Mouse (Mus musculus): ENCODE measurements around the gene Pex14. TPM values are rescaled to one million over a fixed set of nuclear protein-coding genes. Genes with fewer than 3 reads are reported as not detected.

Pex14 gene
- polyA plus RNA-seq, 1 experiment: not detected

DNA sequence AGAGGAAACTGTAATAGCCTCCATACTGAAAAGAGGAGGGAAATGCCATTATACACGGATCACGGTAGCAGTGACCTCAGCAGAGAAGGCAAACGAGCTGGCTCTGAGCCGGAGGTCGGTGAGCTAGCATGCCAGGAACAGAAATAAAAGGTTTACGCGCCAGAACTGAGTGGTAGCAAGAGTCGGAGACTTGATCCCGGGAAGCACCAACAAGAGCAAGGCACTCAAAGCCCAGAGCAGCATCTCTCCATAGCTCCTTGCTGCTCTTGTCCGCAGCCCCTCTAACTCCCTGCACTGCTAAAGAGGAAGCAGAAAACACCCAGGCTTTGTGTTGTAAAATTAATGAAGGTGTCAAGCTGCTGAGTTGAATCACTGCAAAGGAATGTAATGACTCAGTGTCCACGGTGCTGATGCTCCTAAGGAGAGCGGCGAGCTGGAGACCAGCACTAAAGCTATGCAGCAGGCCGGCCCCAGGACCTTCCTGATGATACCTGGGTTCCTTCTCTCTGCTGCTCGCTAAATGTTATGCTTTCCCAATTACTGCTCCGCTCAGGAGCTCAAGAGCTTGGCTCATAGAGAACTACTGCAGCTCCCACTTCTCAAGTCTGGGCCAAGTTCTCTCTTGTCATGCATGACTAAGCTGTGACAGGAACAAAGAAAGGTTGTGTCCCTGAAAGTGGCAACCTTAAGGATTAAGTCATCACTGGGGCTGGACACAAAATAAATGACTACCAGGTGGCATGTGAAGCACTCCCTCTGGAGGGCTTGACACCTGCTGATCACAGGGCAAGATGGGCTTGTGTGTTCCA, 50.1 kb downstream of the Pex14 start:
- 57% methylated on average over 16 of the region's 16 CpGs for WGBS
- Histone ChIP-seq H3K27ac (ENCODE audit: insufficient read depth, low read depth, low read length) (no peak overlapping the region), H3K4me3 (ENCODE audit: insufficient read depth, low read depth, low read length) (no peak overlapping the region), H3K4me1 (ENCODE audit: control insufficient read depth, insufficient read depth, low read length) (peaks cover 10% of the 10 kb centered on the region; the same call in 1 of the 2 replicates)
- TF ChIP-seq CTCF (IDR thresholded peaks at IDR 0.05; ENCODE audit: insufficient read depth, low read depth, low read length): no peak
- TF ChIP-seq POLR2A (IDR thresholded peaks at IDR 0.05; ENCODE audit: insufficient read depth, low read depth, low read length): no peak

- Histone ChIP-seq H3K4me3 (ENCODE audit: insufficient read depth, low read depth, low read length) (no peak overlapping the region), H3K4me1 (ENCODE audit: control insufficient read depth, insufficient read depth, low read length) (peaks cover 10% of the 10 kb centered on the region; the same call in 1 of the 2 replicates), H3K27ac (ENCODE audit: insufficient read depth, low read depth, low read length) (no peak overlapping the region)
- 65% methylated on average over 10 of the region's 10 CpGs for WGBS
- TF ChIP-seq POLR2A (IDR thresholded peaks at IDR 0.05; ENCODE audit: insufficient read depth, low read depth, low read length) (no peak), CTCF (IDR thresholded peaks at IDR 0.05; ENCODE audit: insufficient read depth, low read depth, low read length) (no peak)
These were observed 50.9 kb downstream of the Pex14 start for GRCm38 (mm10) chr4:149048625-149049228.

DNA sequence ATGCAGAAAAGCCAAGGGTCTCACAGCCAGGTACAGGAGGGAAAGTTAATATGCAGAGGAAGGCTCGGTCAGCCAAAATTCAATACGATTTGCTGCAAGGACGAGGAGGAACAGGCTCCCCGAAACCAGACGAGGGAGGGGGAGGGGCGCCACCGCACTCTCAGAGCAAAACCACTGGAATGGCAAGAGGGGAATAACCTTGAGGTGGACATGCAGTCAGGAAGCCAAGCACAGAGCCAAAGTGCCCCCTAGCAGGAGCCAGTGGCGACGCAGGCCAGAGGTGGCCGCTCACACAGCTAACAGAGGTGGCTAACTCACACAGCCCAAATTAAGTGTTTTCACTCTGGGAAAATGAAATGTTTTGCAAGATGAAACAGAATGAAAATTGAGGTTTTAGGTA, 52.3 kb downstream of the Pex14 start:
- H3K27ac ChIP-seq (ENCODE audit: insufficient read depth, low read depth, low read length): no peak overlapping the region
- H3K4me3 ChIP-seq (ENCODE audit: insufficient read depth, low read depth, low read length): no peak overlapping the region
- TF ChIP-seq POLR2A (IDR thresholded peaks at IDR 0.05; ENCODE audit: insufficient read depth, low read depth, low read length) (no peak), CTCF (IDR thresholded peaks at IDR 0.05; ENCODE audit: insufficient read depth, low read depth, low read length) (no peak)
- WGBS: 55% methylated on average over 10 of the region's 10 CpGs
- peaks cover 10% of the 10 kb centered on the region; the same call in 1 of the 2 replicates for H3K4me1 ChIP-seq (ENCODE audit: control insufficient read depth, insufficient read depth, low read length)

GRCm38 (mm10) chr4:149045885-149046284, 53.8 kb downstream of the Pex14 start:
- H3K4me1 ChIP-seq (ENCODE audit: control insufficient read depth, insufficient read depth, low read length): peaks cover 10% of the 10 kb centered on the region; the same call in 1 of the 2 replicates
- H3K27ac ChIP-seq (ENCODE audit: insufficient read depth, low read depth, low read length): no peak overlapping the region
- TF ChIP-seq CTCF (IDR thresholded peaks at IDR 0.05; ENCODE audit: insufficient read depth, low read depth, low read length) (no peak), POLR2A (IDR thresholded peaks at IDR 0.05; ENCODE audit: insufficient read depth, low read depth, low read length) (no peak)
- no peak overlapping the region for H3K4me3 ChIP-seq (ENCODE audit: insufficient read depth, low read depth, low read length)
- WGBS: 96% methylated on average over 5 of the region's 5 CpGs

DNA sequence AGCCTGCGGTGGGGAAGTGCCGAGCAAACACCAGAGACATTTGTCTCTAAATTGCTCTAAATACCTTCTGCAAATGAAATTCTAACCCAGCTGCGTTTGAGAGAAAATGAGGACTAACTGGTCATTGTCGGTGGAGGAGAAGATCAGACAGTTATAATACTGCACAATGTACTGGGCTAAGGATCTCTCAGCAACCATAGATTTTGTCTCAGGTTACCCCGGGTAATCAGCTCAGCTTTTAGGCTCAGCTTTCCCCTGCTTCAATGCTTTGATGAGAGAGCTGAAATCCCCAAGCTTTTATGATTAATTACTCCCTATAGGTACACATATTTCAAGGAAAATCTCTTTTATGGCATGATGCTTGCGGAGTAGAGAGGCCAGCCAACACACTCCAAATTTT, 59.4 kb downstream of the Pex14 start:
- H3K4me1 ChIP-seq (ENCODE audit: control insufficient read depth, insufficient read depth, low read length): peaks cover 7% of the 10 kb centered on the region
- WGBS: 80% methylated on average over 6 of the region's 6 CpGs
- no peak for TF ChIP-seq CTCF (IDR thresholded peaks at IDR 0.05; ENCODE audit: insufficient read depth, low read depth, low read length)
- TF ChIP-seq POLR2A (IDR thresholded peaks at IDR 0.05; ENCODE audit: insufficient read depth, low read depth, low read length): no peak
- no peak overlapping the region for H3K4me3 ChIP-seq (ENCODE audit: insufficient read depth, low read depth, low read length)
- H3K27ac ChIP-seq (ENCODE audit: insufficient read depth, low read depth, low read length): no peak overlapping the region

DNA sequence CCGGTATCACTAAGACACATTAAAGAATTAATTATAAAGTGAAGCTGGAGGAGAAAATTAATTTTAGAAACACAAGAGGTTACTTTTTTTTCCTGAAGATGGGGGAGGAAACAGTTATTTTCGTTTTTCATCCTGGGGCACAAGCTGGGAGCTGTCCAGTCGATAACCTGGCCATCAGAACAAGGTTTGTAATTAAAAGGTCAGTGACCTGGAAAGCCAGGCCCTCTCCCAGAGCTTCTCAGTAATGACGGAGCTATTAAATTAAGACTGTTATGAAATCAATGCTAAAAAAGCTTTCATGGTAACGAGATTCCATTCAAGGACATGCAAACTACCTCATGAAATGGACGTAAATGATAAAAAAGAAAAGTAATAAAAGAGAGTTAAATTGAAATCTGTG, 62.0 kb downstream of the Pex14 start:
- no peak overlapping the region for H3K4me3 ChIP-seq (ENCODE audit: insufficient read depth, low read depth, low read length)
- H3K4me1 ChIP-seq (ENCODE audit: control insufficient read depth, insufficient read depth, low read length): peaks cover 7% of the 10 kb centered on the region
- WGBS: 76% methylated on average over 6 of the region's 6 CpGs
- no peak overlapping the region for H3K27ac ChIP-seq (ENCODE audit: insufficient read depth, low read depth, low read length)
- no peak for TF ChIP-seq CTCF (IDR thresholded peaks at IDR 0.05; ENCODE audit: insufficient read depth, low read depth, low read length)
- no peak for TF ChIP-seq POLR2A (IDR thresholded peaks at IDR 0.05; ENCODE audit: insufficient read depth, low read depth, low read length)

DNA sequence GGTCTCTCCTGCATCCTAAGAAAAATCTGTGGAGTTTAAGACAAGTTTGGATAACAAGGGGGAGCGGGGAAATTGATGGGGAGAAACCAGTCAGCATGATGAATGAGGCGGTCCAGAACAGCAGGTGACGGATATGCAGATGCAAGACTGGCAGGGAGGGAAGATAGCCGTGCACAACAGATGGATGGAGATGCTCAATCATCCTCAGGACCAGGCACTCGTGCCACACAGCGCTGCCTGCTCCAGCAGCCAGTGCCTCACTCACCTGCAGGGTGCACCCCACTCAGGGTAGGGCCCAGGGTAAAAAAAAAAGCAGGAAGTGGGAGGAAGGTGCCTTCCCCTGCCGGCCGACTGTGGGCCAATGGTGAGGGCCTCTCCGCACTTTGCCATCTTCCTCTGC, 63.1 kb downstream of the Pex14 start:
- Histone ChIP-seq H3K4me1 (ENCODE audit: control insufficient read depth, insufficient read depth, low read length) (peaks cover 7% of the 10 kb centered on the region), H3K4me3 (ENCODE audit: insufficient read depth, low read depth, low read length) (no peak overlapping the region), H3K27ac (ENCODE audit: insufficient read depth, low read depth, low read length) (no peak overlapping the region)
- TF ChIP-seq CTCF (IDR thresholded peaks at IDR 0.05; ENCODE audit: insufficient read depth, low read depth, low read length) (no peak), POLR2A (IDR thresholded peaks at IDR 0.05; ENCODE audit: insufficient read depth, low read depth, low read length) (no peak)
- 82% methylated on average over 9 of the region's 9 CpGs for WGBS

GRCm38 (mm10) chr4:149031507-149031906, 68.2 kb downstream of the Pex14 start:
- H3K4me1 ChIP-seq (ENCODE audit: control insufficient read depth, insufficient read depth, low read length): peaks cover 4% of the 10 kb centered on the region
- 91% methylated on average over 4 of the region's 4 CpGs for WGBS
- no peak for TF ChIP-seq CTCF (IDR thresholded peaks at IDR 0.05; ENCODE audit: insufficient read depth, low read depth, low read length)
- no peak for TF ChIP-seq POLR2A (IDR thresholded peaks at IDR 0.05; ENCODE audit: insufficient read depth, low read depth, low read length)

GRCm38 (mm10) chr4:149027571-149027970, 72.1 kb downstream of the Pex14 start:
- Histone ChIP-seq H3K4me1 (ENCODE audit: control insufficient read depth, insufficient read depth, low read length) (peaks cover 7% of the 10 kb centered on the region), H3K4me3 (ENCODE audit: insufficient read depth, low read depth, low read length) (no peak overlapping the region), H3K27ac (ENCODE audit: insufficient read depth, low read depth, low read length) (no peak overlapping the region)
- WGBS: 73% methylated on average over 9 of the region's 9 CpGs
- no peak for TF ChIP-seq CTCF (IDR thresholded peaks at IDR 0.05; ENCODE audit: insufficient read depth, low read depth, low read length)
- no peak for TF ChIP-seq POLR2A (IDR thresholded peaks at IDR 0.05; ENCODE audit: insufficient read depth, low read depth, low read length)

More at GRCm38 (mm10) chr4:149031507-149031906, 68.2 kb downstream of the Pex14 start:
- no peak overlapping the region for H3K27ac ChIP-seq (ENCODE audit: insufficient read depth, low read depth, low read length)
- H3K4me3 ChIP-seq (ENCODE audit: insufficient read depth, low read depth, low read length): no peak overlapping the region
